Mouse (Mus musculus) stomach, postnatal 0 days (tissue): ENCODE data around the gene Med12l.

Experiments used
- CTCF ChIP-seq: IDR thresholded peaks from 2 replicates; pipeline ENCODE4 v1.5.1; 2016; ENCODE audit warnings: antibody characterized with exemption, low read depth, mild to moderate bottlenecking, moderate library complexity
- EP300 ChIP-seq: optimal IDR thresholded peaks from 2 replicates; pipeline ENCODE3; 2016; ENCODE audit warnings: antibody characterized with exemption

GRCm38 (mm10) chr3:59010276-59010675 lies 4.7 kb downstream of the Med12l start:
- no peak for TF ChIP-seq CTCF
- TF ChIP-seq EP300, result no peak
